8 mouse cellular contexts compared by ENCODE assay signal in genomic region chr11:80614418-80614817, GRCm38 (mm10).
DNase-seq lines count a peak whose midpoint lies in the region; ATAC-seq and TF ChIP-seq lines count a peak whose summit lies in the region.
"Had no signal": no experiment of that assay in that cellular context is flagged by ENCODE, and none has a peak within 500 bp of the region (broad histone marks: within the 10 kb centered on the region; RNA-seq: fewer than 3 reads in every experiment).

No protein-coding gene starts in this region.

- H3K9ac ChIP-seq in kidney, embryonic 16.5 days (replicated peaks; ENCODE audit: low read length), result no peak overlapping the region
- H3K9ac ChIP-seq in midbrain, embryonic 12.5 days (replicated peaks), result no peak overlapping the region
- H3K9ac ChIP-seq: embryonic facial prominence, embryonic 15.5 days had no signal

- H3K27ac ChIP-seq in kidney, embryonic 16.5 days (ENCODE audit: low read length), result no peak overlapping the region
- peak overlapping the region; percentile 77; the same call in 1 of the 2 replicates for H3K27ac ChIP-seq in midbrain, embryonic 12.5 days (replicated peaks)
- H3K27ac ChIP-seq: embryonic facial prominence, embryonic 15.5 days had no signal

- POLR2A ChIA-PET in Patski (lab: Charles Lee), result no interaction called here

- no peaks in the 10 kb centered on the region for H3K27me3 ChIP-seq in kidney, embryonic 16.5 days (ENCODE audit: insufficient read depth, low read length)
- no peaks in the 10 kb centered on the region for H3K27me3 ChIP-seq in Patski
- peaks cover 11% of the 10 kb centered on the region; the same call in 1 of the 2 replicates for H3K27me3 ChIP-seq in midbrain, embryonic 12.5 days
- H3K27me3 ChIP-seq: embryonic facial prominence, embryonic 15.5 days had no signal

- H3K4me2 ChIP-seq in kidney, embryonic 16.5 days (replicated peaks; ENCODE audit: low read depth, low read length), result no peak overlapping the region
- no peak overlapping the region for H3K4me2 ChIP-seq in midbrain, embryonic 12.5 days (replicated peaks)
- H3K4me2 ChIP-seq: embryonic facial prominence, embryonic 15.5 days had no signal

- H3K4me1 ChIP-seq in kidney, embryonic 16.5 days (ENCODE audit: insufficient read depth, low read length), result no peaks in the 10 kb centered on the region
- peaks cover 10% of the 10 kb centered on the region; the same call in 1 of the 2 replicates for H3K4me1 ChIP-seq in midbrain, embryonic 12.5 days
- H3K4me1 ChIP-seq: embryonic facial prominence, embryonic 15.5 days had no signal

- no peaks in the 10 kb centered on the region for H3K36me3 ChIP-seq in kidney, embryonic 16.5 days (ENCODE audit: insufficient read depth, low read length)
- no peaks in the 10 kb centered on the region for H3K36me3 ChIP-seq in midbrain, embryonic 12.5 days
- H3K36me3 ChIP-seq: embryonic facial prominence, embryonic 15.5 days had no signal

- ATAC-seq in kidney, embryonic 16.5 days (ENCODE audit: low FRiP score, low TSS enrichment), result no peak
- no peak for ATAC-seq in Patski
- peak; percentile 69 for ATAC-seq in common myeloid progenitor, adult 5-6 weeks (replicated peaks; ENCODE audit: low read depth, poor library complexity, severe bottlenecking)
- ATAC-seq in midbrain, embryonic 12.5 days (ENCODE audit: low FRiP score, low read depth), result no peak

- no peak overlapping the region for H3K4me3 ChIP-seq in kidney, embryonic 16.5 days (ENCODE audit: low read length)
- H3K4me3 ChIP-seq in midbrain, embryonic 12.5 days, result no peak overlapping the region
- H3K4me3 ChIP-seq: embryonic facial prominence, embryonic 15.5 days had no signal

- 44% methylated on average over 5 of the region's 5 CpGs for WGBS in kidney, embryonic 16.5 days
- 36% methylated on average over 5 of the region's 5 CpGs for WGBS in midbrain, embryonic 12.5 days

- TF ChIP-seq CTCF in Patski (IDR thresholded peaks at IDR 0.05), result peak; percentile 59

- DNase-seq in kidney, adult 9 months, result peak; percentile 40
- no peak for DNase-seq in Patski (ENCODE audit: low read depth, low spot score)
- DNase-seq in kidney, postnatal 14 days, result peak; percentile 30
- DNase-seq in thymus, postnatal 36 days, result peak; percentile 17 to 34

- H3K9me3 ChIP-seq in kidney, embryonic 16.5 days (ENCODE audit: low read length), result no peaks in the 10 kb centered on the region
- no peaks in the 10 kb centered on the region for H3K9me3 ChIP-seq in midbrain, embryonic 12.5 days
- H3K9me3 ChIP-seq: embryonic facial prominence, embryonic 15.5 days had no signal

- in situ Hi-C loops in Patski (cut with MboI; ENCODE audit: low pct_unique_long_range_greater_than_20kb), result no loop called here

- CTCF ChIA-PET in Patski (lab: Charles Lee), result interaction anchor here (1.3 to 1.9 kb wide), 4 partner anchors 10 to 56 kb away, joined by 3 to 6 read pairs (median 5); no protein-coding TSS in a partner anchor
